Mouse (Mus musculus) splenic B cell, adult 2 months (primary cell): Measurements from ENCODE around the gene Car7.
A peak's percentile ranks its signal among the peaks of the same experiment; 100 is the strongest.

Source experiments
- DNase-seq: peaks from one replicate; pipeline ENCODE4 v3.0.0-alpha.2; 2011; ENCODE audit warnings: low read depth, low spot score
- H3K27me3 ChIP-seq: 2 replicates; pipeline ENCODE4 v1.6.1; 2012; ENCODE audit warnings: mild to moderate bottlenecking, low read length, moderate library complexity, mixed read lengths; ENCODE audit not compliant: control insufficient read depth, poor library complexity, insufficient read depth, severe bottlenecking
- H3K36me3 ChIP-seq: 2 replicates; pipeline ENCODE4 v1.6.1; 2012; ENCODE audit warnings: mild to moderate bottlenecking, low read length, moderate library complexity, mixed read lengths; ENCODE audit not compliant: control insufficient read depth, poor library complexity, insufficient read depth, severe bottlenecking

Gene Car7

GRCm38 (mm10) chr8:104533971-104534778, at the start of gene Car7, which contains the start of gene Nae1:
TSS of gene Car7 (plus strand) at chr8:104534689.
TSS of gene Nae1 (minus strand) at chr8:104534637.
- no peaks in the 10 kb centered on the region for H3K27me3 ChIP-seq
- DNase-seq = peak; percentile 96
- no peaks in the 10 kb centered on the region for H3K36me3 ChIP-seq

GRCm38 (mm10) chr8:104509061-104510006, 25.2 kb upstream of the Car7 start, which contains the start of gene Terb1:
TSS of gene Terb1 (minus strand) at chr8:104509910.
- Histone ChIP-seq H3K36me3 (peaks cover 5% of the 10 kb centered on the region; the same call in 1 of the 2 replicates), H3K27me3 (no peaks in the 10 kb centered on the region)
- DNase-seq = peak; percentile 78

GRCm38 (mm10) chr8:104510134-104510533, 24.4 kb upstream of the Car7 start:
- H3K27me3 ChIP-seq = no peaks in the 10 kb centered on the region
- DNase-seq = no peak
- peaks cover 5% of the 10 kb centered on the region; the same call in 1 of the 2 replicates for H3K36me3 ChIP-seq

- Histone ChIP-seq H3K27me3 (no peaks in the 10 kb centered on the region), H3K36me3 (peaks cover 8% of the 10 kb centered on the region)
- no peak for DNase-seq
Observed at GRCm38 (mm10) chr8:104517872-104518271, 16.6 kb upstream of the Car7 start.

GRCm38 (mm10) chr8:104529671-104530070, 4.8 kb upstream of the Car7 start:
- H3K36me3 ChIP-seq = no peaks in the 10 kb centered on the region; the same call in 1 of the 2 replicates
- no peak for DNase-seq
- no peaks in the 10 kb centered on the region for H3K27me3 ChIP-seq

- Histone ChIP-seq H3K36me3 (no peaks in the 10 kb centered on the region), H3K27me3 (no peaks in the 10 kb centered on the region)
- no peak for DNase-seq
Observed at GRCm38 (mm10) chr8:104533551-104533950, 938 bp upstream of the Car7 start.

- Histone ChIP-seq H3K36me3 (no peaks in the 10 kb centered on the region), H3K27me3 (no peaks in the 10 kb centered on the region)
- DNase-seq = peak; percentile 71
Observed at GRCm38 (mm10) chr8:104534779-104535141, 271 bp downstream of the Car7 start.

GRCm38 (mm10) chr8:104535378-104535777, 889 bp downstream of the Car7 start:
- no peaks in the 10 kb centered on the region for H3K27me3 ChIP-seq
- H3K36me3 ChIP-seq = no peaks in the 10 kb centered on the region
- peak; percentile 28 for DNase-seq

- Histone ChIP-seq H3K27me3 (no peaks in the 10 kb centered on the region), H3K36me3 (no peaks in the 10 kb centered on the region)
- no peak for DNase-seq
Observed at GRCm38 (mm10) chr8:104536028-104536427, 1.5 kb downstream of the Car7 start.

- no peaks in the 10 kb centered on the region for H3K27me3 ChIP-seq
- DNase-seq = no peak
- H3K36me3 ChIP-seq = no peaks in the 10 kb centered on the region
Observed at GRCm38 (mm10) chr8:104538896-104539295, 4.4 kb downstream of the Car7 start.

GRCm38 (mm10) chr8:104539566-104539965, 5.1 kb downstream of the Car7 start:
- Histone ChIP-seq H3K36me3 (no peaks in the 10 kb centered on the region), H3K27me3 (no peaks in the 10 kb centered on the region)
- DNase-seq = no peak

- no peaks in the 10 kb centered on the region for H3K27me3 ChIP-seq
- no peak for DNase-seq
- H3K36me3 ChIP-seq = no peaks in the 10 kb centered on the region
Observed at GRCm38 (mm10) chr8:104540238-104540637, 5.7 kb downstream of the Car7 start.

GRCm38 (mm10) chr8:104540710-104541514, 6.4 kb downstream of the Car7 start:
- H3K27me3 ChIP-seq = no peaks in the 10 kb centered on the region
- peak; percentile 30 for DNase-seq
- H3K36me3 ChIP-seq = no peaks in the 10 kb centered on the region

- Histone ChIP-seq H3K36me3 (no peaks in the 10 kb centered on the region), H3K27me3 (no peaks in the 10 kb centered on the region)
- DNase-seq = no peak
Observed at GRCm38 (mm10) chr8:104541515-104541880, 7.0 kb downstream of the Car7 start.
